Mouse (Mus musculus): ENCODE results near the gene Kcna2. TPM values are rescaled to one million over a fixed set of nuclear protein-coding genes. Genes with fewer than 3 reads are reported as not detected.
A peak's percentile ranks its signal among the peaks of the same experiment; 100 is the strongest.

Gene Kcna2
- polyA plus RNA-seq, 1 experiment from 2014 or later = 0.46 TPM

- ATAC-seq (ENCODE audit: low FRiP score, low read depth) = no peak
- Histone ChIP-seq H3K27me3 (no peaks in the 10 kb centered on the region), H3K36me3 (no peaks in the 10 kb centered on the region), H3K27ac (replicated peaks) (no peak overlapping the region), H3K9ac (replicated peaks) (no peak overlapping the region), H3K4me1 (no peaks in the 10 kb centered on the region), H3K9me3 (no peaks in the 10 kb centered on the region), H3K4me3 (no peak overlapping the region), H3K4me2 (replicated peaks) (no peak overlapping the region)
- WGBS = 79% methylated on average over 3 of the region's 3 CpGs
These were observed 16.4 kb upstream of the Kcna2 start for GRCm38 (mm10) chr3:107084586-107084985.

- no peak for ATAC-seq (ENCODE audit: low FRiP score, low read depth)
- H3K4me3 ChIP-seq = no peak overlapping the region
- no peaks in the 10 kb centered on the region for H3K4me1 ChIP-seq
- H3K4me2 ChIP-seq (replicated peaks) = no peak overlapping the region
- no peaks in the 10 kb centered on the region for H3K36me3 ChIP-seq
- 91% methylated on average over 4 of the region's 4 CpGs for WGBS
- no peaks in the 10 kb centered on the region for H3K9me3 ChIP-seq
- no peak overlapping the region for H3K27ac ChIP-seq (replicated peaks)
- no peaks in the 10 kb centered on the region for H3K27me3 ChIP-seq
- H3K9ac ChIP-seq (replicated peaks) = no peak overlapping the region
These were observed 13.5 kb upstream of the Kcna2 start for GRCm38 (mm10) chr3:107087410-107087809.

GRCm38 (mm10) chr3:107088820-107089219, 12.1 kb upstream of the Kcna2 start:
- no peak overlapping the region for H3K27ac ChIP-seq (replicated peaks)
- WGBS = 80% methylated on average over 3 of the region's 3 CpGs
- no peak overlapping the region for H3K9ac ChIP-seq (replicated peaks)
- no peaks in the 10 kb centered on the region for H3K9me3 ChIP-seq
- no peaks in the 10 kb centered on the region for H3K4me1 ChIP-seq
- H3K36me3 ChIP-seq = no peaks in the 10 kb centered on the region
- H3K4me2 ChIP-seq (replicated peaks) = no peak overlapping the region
- no peak for ATAC-seq (ENCODE audit: low FRiP score, low read depth)
- H3K4me3 ChIP-seq = no peak overlapping the region
- no peaks in the 10 kb centered on the region for H3K27me3 ChIP-seq

- H3K9me3 ChIP-seq = no peaks in the 10 kb centered on the region
- ATAC-seq (ENCODE audit: low FRiP score, low read depth) = no peak
- H3K27ac ChIP-seq (replicated peaks) = no peak overlapping the region
- no peaks in the 10 kb centered on the region for H3K4me1 ChIP-seq
- no peak overlapping the region for H3K9ac ChIP-seq (replicated peaks)
- H3K36me3 ChIP-seq = no peaks in the 10 kb centered on the region
- no peaks in the 10 kb centered on the region for H3K27me3 ChIP-seq
- no peak overlapping the region for H3K4me2 ChIP-seq (replicated peaks)
- 72% methylated on average over 3 of the region's 3 CpGs for WGBS
- no peak overlapping the region for H3K4me3 ChIP-seq
These were observed 11.5 kb upstream of the Kcna2 start for GRCm38 (mm10) chr3:107089475-107089874.

- Histone ChIP-seq H3K4me1 (no peaks in the 10 kb centered on the region), H3K4me2 (replicated peaks) (no peak overlapping the region), H3K9ac (replicated peaks) (no peak overlapping the region), H3K9me3 (no peaks in the 10 kb centered on the region), H3K27ac (replicated peaks) (no peak overlapping the region), H3K27me3 (no peaks in the 10 kb centered on the region), H3K36me3 (no peaks in the 10 kb centered on the region), H3K4me3 (no peak overlapping the region)
- WGBS = 81% methylated on average over 5 of the region's 7 CpGs
- no peak for ATAC-seq (ENCODE audit: low FRiP score, low read depth)
These were observed 10.9 kb upstream of the Kcna2 start for GRCm38 (mm10) chr3:107090001-107090400.

GRCm38 (mm10) chr3:107090403-107091150, 10.4 kb upstream of the Kcna2 start:
- 75% methylated on average over 11 of the region's 11 CpGs for WGBS
- no peak for ATAC-seq (ENCODE audit: low FRiP score, low read depth)
- H3K4me2 ChIP-seq (replicated peaks) = no peak overlapping the region
- no peak overlapping the region for H3K4me3 ChIP-seq
- H3K27ac ChIP-seq (replicated peaks) = no peak overlapping the region
- H3K27me3 ChIP-seq = no peaks in the 10 kb centered on the region
- H3K9me3 ChIP-seq = no peaks in the 10 kb centered on the region
- no peak overlapping the region for H3K9ac ChIP-seq (replicated peaks)
- H3K36me3 ChIP-seq = no peaks in the 10 kb centered on the region
- H3K4me1 ChIP-seq = no peaks in the 10 kb centered on the region

- Histone ChIP-seq H3K27me3 (peaks cover 14% of the 10 kb centered on the region), H3K36me3 (no peaks in the 10 kb centered on the region), H3K9ac (replicated peaks) (no peak overlapping the region), H3K4me3 (no peak overlapping the region), H3K9me3 (no peaks in the 10 kb centered on the region), H3K4me2 (replicated peaks) (no peak overlapping the region), H3K4me1 (no peaks in the 10 kb centered on the region), H3K27ac (replicated peaks) (no peak overlapping the region)
- ATAC-seq (ENCODE audit: low FRiP score, low read depth) = peak; percentile 62; the same call in 1 of the 2 replicates
- WGBS = 4% methylated on average over 4 of the region's 4 CpGs
These were observed 6.9 kb upstream of the Kcna2 start for GRCm38 (mm10) chr3:107094028-107094427.

- no peak overlapping the region for H3K9ac ChIP-seq (replicated peaks)
- no peak overlapping the region for H3K4me2 ChIP-seq (replicated peaks)
- peaks cover 37% of the 10 kb centered on the region for H3K27me3 ChIP-seq
- H3K4me1 ChIP-seq = peaks cover 8% of the 10 kb centered on the region
- ATAC-seq (ENCODE audit: low FRiP score, low read depth) = no peak
- no peaks in the 10 kb centered on the region for H3K9me3 ChIP-seq
- H3K36me3 ChIP-seq = no peaks in the 10 kb centered on the region
- no peak overlapping the region for H3K4me3 ChIP-seq
- no peak overlapping the region for H3K27ac ChIP-seq (replicated peaks)
- WGBS = 81% methylated on average over 3 of the region's 3 CpGs
These were observed 4.6 kb upstream of the Kcna2 start for GRCm38 (mm10) chr3:107096269-107096731.

GRCm38 (mm10) chr3:107099866-107100265, 1.1 kb upstream of the Kcna2 start:
- Histone ChIP-seq H3K4me3 (no peak overlapping the region), H3K27ac (replicated peaks) (no peak overlapping the region), H3K9me3 (no peaks in the 10 kb centered on the region), H3K9ac (replicated peaks) (no peak overlapping the region), H3K4me1 (peaks cover 12% of the 10 kb centered on the region), H3K27me3 (peaks cover 64% of the 10 kb centered on the region), H3K36me3 (no peaks in the 10 kb centered on the region), H3K4me2 (replicated peaks) (no peak overlapping the region)
- no peak for ATAC-seq (ENCODE audit: low FRiP score, low read depth)
- WGBS = 31% methylated on average over 2 of the region's 2 CpGs

- no peaks in the 10 kb centered on the region for H3K9me3 ChIP-seq
- peaks cover 61% of the 10 kb centered on the region for H3K27me3 ChIP-seq
- H3K27ac ChIP-seq (replicated peaks) = peak overlapping the region; percentile 60
These were observed 475 bp downstream of the Kcna2 start for GRCm38 (mm10) chr3:107101456-107101786.

GRCm38 (mm10) chr3:107101787-107102651, 1.1 kb downstream of the Kcna2 start:
- Histone ChIP-seq H3K27me3 (peaks cover 58% of the 10 kb centered on the region), H3K4me1 (peaks cover 12% of the 10 kb centered on the region), H3K4me3 (peak overlapping the region; percentile 56), H3K4me2 (replicated peaks) (peak overlapping the region; percentile 94), H3K9me3 (no peaks in the 10 kb centered on the region), H3K9ac (replicated peaks) (peak overlapping the region; percentile 58), H3K36me3 (no peaks in the 10 kb centered on the region), H3K27ac (replicated peaks) (peak overlapping the region; percentile 60)
- WGBS = under 1% methylated on average over 53 of the region's 53 CpGs
- peak; percentile 81 for ATAC-seq (ENCODE audit: low FRiP score, low read depth)

More at GRCm38 (mm10) chr3:107101456-107101786, 475 bp downstream of the Kcna2 start:
- no peaks in the 10 kb centered on the region for H3K36me3 ChIP-seq
- peak overlapping the region; percentile 94 for H3K4me2 ChIP-seq (replicated peaks)
- peaks cover 12% of the 10 kb centered on the region for H3K4me1 ChIP-seq
- WGBS = 1% methylated on average over 40 of the region's 41 CpGs
- ATAC-seq (ENCODE audit: low FRiP score, low read depth) = peak; percentile 71
- peak overlapping the region; percentile 56 for H3K4me3 ChIP-seq
- peak overlapping the region; percentile 58 for H3K9ac ChIP-seq (replicated peaks)

GRCm38 (mm10) chr3:107103041-107103440, 2.1 kb downstream of the Kcna2 start:
- Histone ChIP-seq H3K27me3 (peaks cover 58% of the 10 kb centered on the region), H3K4me3 (peak overlapping the region; percentile 56; the same call in 1 of the 2 replicates), H3K9me3 (no peaks in the 10 kb centered on the region), H3K4me2 (replicated peaks) (peak overlapping the region; percentile 94), H3K27ac (replicated peaks) (no peak overlapping the region), H3K9ac (replicated peaks) (peak overlapping the region; percentile 58; the same call in 1 of the 2 replicates), H3K4me1 (peaks cover 12% of the 10 kb centered on the region), H3K36me3 (no peaks in the 10 kb centered on the region)
- WGBS = 71% methylated on average over 7 of the region's 7 CpGs
- no peak for ATAC-seq (ENCODE audit: low FRiP score, low read depth)

Data from midbrain, embryonic 12.5 days (tissue).